25 mouse cellular contexts compared by ENCODE assay signal in the genomic region with DNA sequence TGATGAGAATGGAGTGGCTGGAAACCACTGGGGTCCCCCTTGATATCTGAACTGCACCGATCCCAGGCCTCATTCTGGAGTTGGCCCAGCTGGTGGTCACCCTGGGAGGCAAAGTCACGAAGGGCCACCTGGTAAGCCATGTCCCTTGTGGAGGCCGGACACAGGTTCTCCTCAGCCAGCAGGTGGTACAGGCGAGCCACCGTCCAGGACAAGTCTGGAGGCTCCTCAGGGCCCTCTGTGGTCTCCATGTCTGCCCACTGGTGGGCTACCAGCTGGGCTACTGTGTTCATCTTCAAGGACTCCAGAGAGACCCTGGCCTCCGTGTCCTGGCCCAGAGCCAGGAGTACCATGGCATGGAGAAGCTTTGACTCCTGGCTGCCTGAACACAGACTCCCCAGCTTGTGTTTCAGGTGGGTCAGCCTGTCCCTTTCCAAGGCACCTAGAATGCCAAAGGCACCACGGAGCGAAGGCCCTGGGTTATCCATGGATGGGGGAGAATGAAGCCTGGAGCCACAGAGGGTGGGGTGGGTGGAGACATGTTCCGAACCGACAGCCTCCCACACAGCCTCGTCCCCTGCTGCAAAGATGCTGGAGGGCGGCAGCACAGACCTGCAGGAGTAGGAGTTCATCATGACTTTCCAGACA. TPM values are rescaled to one million over a fixed set of nuclear protein-coding genes. Genes with fewer than 3 reads are reported as not detected.
A peak's percentile ranks its signal among the peaks of the same experiment; 100 is the strongest.
DNase-seq lines count a peak whose midpoint lies in the region; ATAC-seq and TF ChIP-seq lines count a peak whose summit lies in the region.
"Had no signal": no experiment of that assay in that cellular context is flagged by ENCODE, and none has a peak within 500 bp of the region (broad histone marks: within the 10 kb centered on the region; RNA-seq: fewer than 3 reads in every experiment).

No protein-coding gene starts in this region.

- H3K4me1 ChIP-seq in kidney, embryonic 15.5 days = peaks cover 32% of the 10 kb centered on the region

- H3K27ac ChIP-seq in kidney, embryonic 15.5 days = no peak overlapping the region
- no peak overlapping the region; the same call in 1 of the 2 replicates for H3K27ac ChIP-seq in left cerebral cortex, adult 2 months
- H3K27ac ChIP-seq: embryonic facial prominence, embryonic 15.5 days; forebrain, embryonic 10.5 days; gastrocnemius, adult 2 months; hindbrain, embryonic 12.5 days; hindbrain, postnatal 0 days had no signal

- no peak overlapping the region for H3K9ac ChIP-seq in kidney, embryonic 15.5 days
- H3K9ac ChIP-seq: embryonic facial prominence, embryonic 15.5 days; heart, embryonic 12.5 days; hindbrain, embryonic 12.5 days had no signal

- no peaks in the 10 kb centered on the region for H3K27me3 ChIP-seq in kidney, embryonic 15.5 days
- H3K27me3 ChIP-seq in myocyte (ENCODE audit: control insufficient read depth, insufficient read depth, insufficient read length) = no peaks in the 10 kb centered on the region
- H3K27me3 ChIP-seq: embryonic facial prominence, embryonic 15.5 days; heart, embryonic 12.5 days; hindbrain, embryonic 12.5 days had no signal

- no peak overlapping the region for H3K4me2 ChIP-seq in kidney, embryonic 15.5 days
- H3K4me2 ChIP-seq in myocyte (ENCODE audit: low read depth) = no peak overlapping the region
- H3K4me2 ChIP-seq: embryonic facial prominence, embryonic 15.5 days; heart, embryonic 12.5 days; hindbrain, embryonic 12.5 days had no signal

- no peak for ATAC-seq in kidney, embryonic 15.5 days (replicated peaks; ENCODE audit: low FRiP score)
- ATAC-seq: forebrain, embryonic 14.5 days; hindbrain, postnatal 0 days had no signal

- peaks cover 20% of the 10 kb centered on the region for H3K36me3 ChIP-seq in kidney, embryonic 15.5 days
- no peaks in the 10 kb centered on the region for H3K36me3 ChIP-seq in myocyte (ENCODE audit: control insufficient read depth, insufficient read depth)
- H3K36me3 ChIP-seq: hindbrain, embryonic 12.5 days had no signal

- no peak overlapping the region for H3K4me3 ChIP-seq in kidney, embryonic 15.5 days (replicated peaks)
- H3K4me3 ChIP-seq in myocyte = no peak overlapping the region
- H3K4me3 ChIP-seq in left cerebral cortex, adult 2 months = no peak overlapping the region
- H3K4me3 ChIP-seq: embryonic facial prominence, embryonic 15.5 days; erythroblast, embryonic 14.5 days; forebrain, embryonic 10.5 days; gastrocnemius, adult 2 months; heart, embryonic 12.5 days; hindbrain, embryonic 12.5 days had no signal

- H3K9me3 ChIP-seq in kidney, embryonic 15.5 days (replicated peaks) = no peaks in the 10 kb centered on the region
- H3K9me3 ChIP-seq: embryonic facial prominence, embryonic 15.5 days; forebrain, embryonic 10.5 days; heart, embryonic 12.5 days; hindbrain, embryonic 12.5 days had no signal

- no peak for TF ChIP-seq CTCF in left cerebral cortex, adult 2 months (IDR thresholded peaks at IDR 0.05)

- WGBS in kidney, embryonic 15.5 days = 87% methylated on average over 12 of the region's 12 CpGs

- H3K79me2 ChIP-seq in myocyte (ENCODE audit: control insufficient read depth, insufficient read depth) = peaks cover 9% of the 10 kb centered on the region

- DNase-seq in heart, adult 18-20 months = peak; percentile 8 to 15
- no peak for DNase-seq in heart, postnatal 36 days
- peak; percentile 30 for DNase-seq in kidney, postnatal 10 days
- no peak for DNase-seq in left cerebral cortex, adult 2 months (ENCODE audit: extremely low spot score in 1 of 2, low spot score in 2 of 2)
- DNase-seq: adrenal gland, adult 2 months; adrenal gland, postnatal 25 days; cerebellum, adult 2 months; cerebellum, postnatal 14 days; embryo, embryonic 11 days; gastrocnemius, adult 2 months had no signal

- intact Hi-C loops in heart, postnatal 36 days (cut with DNase I) = no loop called here
- intact Hi-C loops in left cerebral cortex, adult 2 months (cut with DNase I) = no loop called here

- H3ac ChIP-seq in myocyte (ENCODE audit: control insufficient read depth, insufficient read length) = no peak overlapping the region

- TF ChIP-seq POLR2A in myocyte (IDR thresholded peaks at IDR 0.05; ENCODE audit: insufficient read length, low read depth) = no peak

TF ChIP-seq in myocyte, 11 proteins besides CTCF, POLR2A, EP300 and RAD21:
- TF ChIP-seq TCF3 (IDR thresholded peaks at IDR 0.05; ENCODE audit: insufficient read length, low read depth) (no peak), POLR2AphosphoS2 (IDR thresholded peaks at IDR 0.05; ENCODE audit: insufficient read length, low read depth) (peak; percentile 8)

RNA-seq across cellular contexts. Expression of a gene that starts 4.9 kb away (rescaled TPM):
- 1 to 10 TPM; 9.1 to 9.2 TPM for total RNA-seq in heart, adult 18-20 months (2021)
- total RNA-seq in heart, postnatal 36 days (2021) = 1 to 10 TPM; 8.7 to 8.8 TPM
- polyA plus RNA-seq in kidney, embryonic 15.5 days (2015; fragmentation: Nextera tagmentation; extraction: Ambion mirVana) = 6.0 and 6.2 TPM in 2 replicates
- polyA plus RNA-seq in myocyte (2012; fragmentation: generic; extraction: Trizol) = 9.1 TPM
- 1 to 10 TPM; 6.9 to 7.2 TPM for total RNA-seq in left cerebral cortex, adult 2 months (2021)

RNA-seq across cellular contexts. Expression of a gene that starts 15.1 kb away (rescaled TPM):
- total RNA-seq in heart, adult 18-20 months (2021) = 100 to 1,000 TPM; 115 to 117 TPM
- total RNA-seq in heart, postnatal 36 days (2021) = 100 to 1,000 TPM; 106 to 111 TPM
- 13.1 TPM in 2 replicates for polyA plus RNA-seq in kidney, embryonic 15.5 days (2015; fragmentation: Nextera tagmentation; extraction: Ambion mirVana)
- polyA plus RNA-seq in myocyte (2012; fragmentation: generic; extraction: Trizol) = 43.6 TPM
- total RNA-seq in left cerebral cortex, adult 2 months (2021) = 10 to 100 TPM; 31.8 to 34.6 TPM

RNA-seq across cellular contexts. Expression of a gene that starts 20.9 kb away (rescaled TPM):
- 100 to 1,000 TPM; 178 to 190 TPM for total RNA-seq in heart, adult 18-20 months (2021)
- 100 to 1,000 TPM; 183 to 206 TPM for total RNA-seq in heart, postnatal 36 days (2021)
- polyA plus RNA-seq in kidney, embryonic 15.5 days (2015; fragmentation: Nextera tagmentation; extraction: Ambion mirVana) = 68.9 and 77.4 TPM in 2 replicates
- 44.8 TPM for polyA plus RNA-seq in myocyte (2012; fragmentation: generic; extraction: Trizol)
- total RNA-seq in left cerebral cortex, adult 2 months (2021) = 10 to 100 TPM in 1 of 2 experiments, 1 to 10 TPM in 1; 7.7 to 11.4 TPM

RNA-seq across cellular contexts. Expression of a gene that starts 28.4 kb away (rescaled TPM):
- total RNA-seq in heart, adult 18-20 months (2021) = not detected
- not detected for total RNA-seq in heart, postnatal 36 days (2021)
- 0.31 TPM in 1 of 2 replicates, not detected in the other for polyA plus RNA-seq in kidney, embryonic 15.5 days (2015; fragmentation: Nextera tagmentation; extraction: Ambion mirVana)
- polyA plus RNA-seq in myocyte (2012; fragmentation: generic; extraction: Trizol) = not detected
- not detected for total RNA-seq in left cerebral cortex, adult 2 months (2021)
- total RNA-seq: adrenal gland, adult 2 months; adrenal gland, postnatal 25 days; common myeloid progenitor, adult 5-6 weeks; ES-E14; gastrocnemius, adult 2 months; gastrocnemius, postnatal 4 days; heart, postnatal 25 days; hindbrain, postnatal 0 days had no signal
- polyA plus RNA-seq: adrenal gland, adult 2 months; cerebellum, adult 2 months; embryonic facial prominence, embryonic 11.5 days; embryonic facial prominence, embryonic 15.5 days; erythroblast, embryonic 14.5 days; forebrain, embryonic 10.5 days; forebrain, embryonic 14.5 days; heart, embryonic 12.5 days; hindbrain, embryonic 12.5 days; hindbrain, postnatal 0 days; intestine, embryonic 14.5 days had no signal

RNA-seq across cellular contexts. Expression of a gene that starts 31.4 kb away (rescaled TPM):
- total RNA-seq in heart, adult 18-20 months (2021) = 1 to 10 TPM; 1.4 to 2.5 TPM
- 1 to 10 TPM; 2.8 to 3.3 TPM for total RNA-seq in heart, postnatal 36 days (2021)
- 162 and 175 TPM in 2 replicates for polyA plus RNA-seq in kidney, embryonic 15.5 days (2015; fragmentation: Nextera tagmentation; extraction: Ambion mirVana)
- polyA plus RNA-seq in myocyte (2012; fragmentation: generic; extraction: Trizol) = 18.4 TPM
- under 1 TPM; 0.70 to 0.91 TPM for total RNA-seq in left cerebral cortex, adult 2 months (2021)

Comparison
In these comparisons a context has a peak if more than half of its experiments do, and no peak if none do; other contexts are left out.
1. DNase-seq: peak in heart, adult 18-20 months (2 of 2) and kidney, postnatal 10 days (single experiment); none in heart, postnatal 36 days (0 of 2) and left cerebral cortex, adult 2 months (0 of 2).
2. RNA of a gene that starts 20.9 kb away (total RNA-seq): 183 to 206 TPM in heart, postnatal 36 days and 178 to 190 TPM in heart, adult 18-20 months; 7.7 to 11.4 TPM in left cerebral cortex, adult 2 months; every median in the first group is over 10 times any median in the second.